ENCODE assay signal across 15 mouse cellular contexts in genomic region chr11:48216762-48217161, GRCm38 (mm10).
"Had no signal": no experiment of that assay in that cellular context is flagged by ENCODE, and none has a peak within 500 bp of the region (broad histone marks: within the 10 kb centered on the region; RNA-seq: fewer than 3 reads in every experiment).

No protein-coding gene starts in this region.

- H3K9ac ChIP-seq: lung, embryonic 14.5 days; midbrain, embryonic 13.5 days; midbrain, embryonic 15.5 days; neural tube, embryonic 12.5 days; stomach, embryonic 15.5 days had no signal

- H3K4me1 ChIP-seq: megakaryocyte, embryonic 14.5 days; midbrain, embryonic 13.5 days; midbrain, embryonic 15.5 days; neural tube, embryonic 12.5 days; stomach, embryonic 15.5 days had no signal

- ATAC-seq: midbrain, embryonic 13.5 days; midbrain, embryonic 15.5 days had no signal

- H3K27ac ChIP-seq: macrophage; midbrain, embryonic 13.5 days; midbrain, embryonic 15.5 days; neural tube, embryonic 12.5 days; stomach, embryonic 15.5 days; stomach, postnatal 0 days had no signal

- H3K4me2 ChIP-seq: lung, embryonic 14.5 days; midbrain, embryonic 11.5 days; midbrain, embryonic 13.5 days; midbrain, embryonic 15.5 days; neural tube, embryonic 12.5 days; stomach, embryonic 15.5 days had no signal

- H3K9me3 ChIP-seq: megakaryocyte, embryonic 14.5 days; midbrain, embryonic 13.5 days; midbrain, embryonic 15.5 days; neural tube, embryonic 12.5 days; stomach, embryonic 15.5 days had no signal

- H3K36me3 ChIP-seq: midbrain, embryonic 13.5 days; midbrain, embryonic 15.5 days; neural tube, embryonic 12.5 days; stomach, embryonic 15.5 days had no signal

- H3K4me3 ChIP-seq: megakaryocyte, embryonic 14.5 days; midbrain, embryonic 13.5 days; midbrain, embryonic 15.5 days; neural tube, embryonic 12.5 days; stomach, embryonic 15.5 days had no signal

- DNase-seq: lung, embryonic 14.5 days; lung, postnatal 10 days; lung, postnatal 36 days; right cerebral cortex, postnatal 14 days; thymus, adult 2 months; thymus, postnatal 25 days; thymus, postnatal 4 days had no signal

- H3K27me3 ChIP-seq: megakaryocyte, embryonic 14.5 days; midbrain, embryonic 13.5 days; midbrain, embryonic 15.5 days; neural tube, embryonic 12.5 days; stomach, embryonic 15.5 days had no signal
